Mouse (Mus musculus): ENCODE measurements around the gene Zar1l. TPM values are rescaled to one million over a fixed set of nuclear protein-coding genes. Genes with fewer than 3 reads are reported as not detected.

Gene Zar1l
- total and polyA plus RNA-seq, 2 experiments, result not detected

- no peak overlapping the region for H3K27ac ChIP-seq (replicated peaks; ENCODE audit: insufficient read depth, low read depth, low read length)
- H3K4me1 ChIP-seq (ENCODE audit: control insufficient read depth, insufficient read depth, low read length), result no peaks in the 10 kb centered on the region; the same call in 1 of the 2 replicates
- no peak overlapping the region for H3K4me3 ChIP-seq (ENCODE audit: insufficient read depth, low read depth, low read length)
- no peak for DNase-seq (ENCODE audit: extremely low read depth, low read depth, low spot score)
- no peaks in the 10 kb centered on the region for H3K79me2 ChIP-seq (ENCODE audit: control insufficient read depth, insufficient read depth, low read length)
- H3K27me3 ChIP-seq (ENCODE audit: control insufficient read depth, insufficient read depth, low read length), result no peaks in the 10 kb centered on the region
- H3K36me3 ChIP-seq (ENCODE audit: control insufficient read depth, insufficient read depth, low read length), result no peaks in the 10 kb centered on the region
- 88% methylated on average over 4 of the region's 4 CpGs for WGBS
- no peak overlapping the region for H3K9ac ChIP-seq (ENCODE audit: low read depth, low read length)
- TF ChIP-seq CTCF (IDR thresholded peaks at IDR 0.05; ENCODE audit: low read depth, low read length) (peak; percentile 46), POLR2A (IDR thresholded peaks at IDR 0.05; ENCODE audit: extremely low read depth, insufficient read depth, low read length) (no peak)
These were observed 58.2 kb downstream of the Zar1l start for GRCm38 (mm10) chr5:150459801-150460200.

- Histone ChIP-seq H3K36me3 (ENCODE audit: control insufficient read depth, insufficient read depth, low read length) (no peaks in the 10 kb centered on the region), H3K79me2 (ENCODE audit: control insufficient read depth, insufficient read depth, low read length) (no peaks in the 10 kb centered on the region), H3K9ac (ENCODE audit: low read depth, low read length) (no peak overlapping the region), H3K27ac (replicated peaks; ENCODE audit: insufficient read depth, low read depth, low read length) (no peak overlapping the region), H3K4me3 (ENCODE audit: insufficient read depth, low read depth, low read length) (no peak overlapping the region), H3K4me1 (ENCODE audit: control insufficient read depth, insufficient read depth, low read length) (no peaks in the 10 kb centered on the region; the same call in 1 of the 2 replicates), H3K27me3 (ENCODE audit: control insufficient read depth, insufficient read depth, low read length) (no peaks in the 10 kb centered on the region)
- TF ChIP-seq CTCF (IDR thresholded peaks at IDR 0.05; ENCODE audit: low read depth, low read length) (no peak), POLR2A (IDR thresholded peaks at IDR 0.05; ENCODE audit: extremely low read depth, insufficient read depth, low read length) (no peak)
- 84% methylated on average over 17 of the region's 17 CpGs for WGBS
- no peak for DNase-seq (ENCODE audit: extremely low read depth, low read depth, low spot score)
These were observed 59.8 kb downstream of the Zar1l start for GRCm38 (mm10) chr5:150457904-150458739.

DNA sequence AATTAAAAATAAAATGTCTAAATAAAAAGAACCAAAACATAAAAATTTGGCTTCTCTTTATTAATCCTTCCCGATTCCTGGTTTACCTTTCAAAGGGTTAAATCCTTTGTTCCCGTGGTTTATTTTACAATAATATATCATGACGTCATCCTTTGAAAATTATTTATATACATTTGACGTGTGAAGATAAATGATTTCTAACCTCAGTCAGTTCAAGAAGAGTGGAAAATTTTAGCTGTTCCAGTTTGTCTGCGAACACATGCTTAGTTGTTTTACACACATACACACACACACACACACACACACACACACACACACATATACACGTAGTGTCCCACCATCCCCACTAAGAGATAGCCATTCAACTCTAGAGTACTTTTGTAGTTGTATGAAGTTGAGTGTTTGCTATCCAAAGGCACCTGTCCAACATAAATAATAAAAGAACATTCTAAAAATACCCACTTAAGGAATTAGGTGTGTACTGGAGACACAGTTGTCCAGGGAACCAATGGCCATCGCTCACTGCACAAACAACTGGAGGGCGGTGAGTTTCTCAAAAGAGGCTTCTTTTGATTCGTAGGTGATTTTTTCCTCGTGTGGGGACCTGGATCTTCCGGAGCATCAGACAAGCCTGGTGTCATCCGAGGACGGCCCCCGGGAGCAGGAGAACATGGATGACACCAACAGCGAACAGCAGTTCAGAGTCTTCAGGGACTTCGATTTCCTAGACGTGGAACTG, 60.6 kb downstream of the Zar1l start:
- Histone ChIP-seq H3K27ac (replicated peaks; ENCODE audit: insufficient read depth, low read depth, low read length) (no peak overlapping the region), H3K4me1 (ENCODE audit: control insufficient read depth, insufficient read depth, low read length) (no peaks in the 10 kb centered on the region; the same call in 1 of the 2 replicates), H3K9ac (ENCODE audit: low read depth, low read length) (no peak overlapping the region), H3K79me2 (ENCODE audit: control insufficient read depth, insufficient read depth, low read length) (no peaks in the 10 kb centered on the region), H3K36me3 (ENCODE audit: control insufficient read depth, insufficient read depth, low read length) (no peaks in the 10 kb centered on the region), H3K4me3 (ENCODE audit: insufficient read depth, low read depth, low read length) (no peak overlapping the region), H3K27me3 (ENCODE audit: control insufficient read depth, insufficient read depth, low read length) (no peaks in the 10 kb centered on the region)
- TF ChIP-seq CTCF (IDR thresholded peaks at IDR 0.05; ENCODE audit: low read depth, low read length) (no peak), POLR2A (IDR thresholded peaks at IDR 0.05; ENCODE audit: extremely low read depth, insufficient read depth, low read length) (no peak)
- no peak for DNase-seq (ENCODE audit: extremely low read depth, low read depth, low spot score)
- WGBS, result 89% methylated on average over 17 of the region's 17 CpGs

Other genes starting within 250 kb of the Zar1l start
- gene Brca2, start 4.5 kb upstream of the Zar1l start, total RNA-seq (2014; rRNA removed), result 2.6 and 3.2 TPM in 2 replicates
- 0.62 and 0.86 TPM in 2 replicates for gene Brca2, start 4.5 kb upstream of the Zar1l start, polyA plus RNA-seq (2012; rRNA removed)
- gene N4bp2l1, start 79.0 kb upstream of the Zar1l start, total RNA-seq (2014; rRNA removed), result 81.9 and 90.1 TPM in 2 replicates
- gene N4bp2l1, start 79.0 kb upstream of the Zar1l start, polyA plus RNA-seq (2012; rRNA removed), result 48.2 and 64.9 TPM in 2 replicates
- 32.0 and 60.5 TPM in 2 replicates for gene N4bp2l2, start 148.0 kb upstream of the Zar1l start, total RNA-seq (2014; rRNA removed)
- 5.1 and 6.9 TPM in 2 replicates for gene N4bp2l2, start 148.0 kb upstream of the Zar1l start, polyA plus RNA-seq (2012; rRNA removed)
- gene Pds5b, start 155.6 kb upstream of the Zar1l start, total RNA-seq (2014; rRNA removed), result 12.4 and 16.2 TPM in 2 replicates
- gene Pds5b, start 155.6 kb upstream of the Zar1l start, polyA plus RNA-seq (2012; rRNA removed), result 1.2 and 1.6 TPM in 2 replicates

All from liver, adult 2 months (tissue).